Mouse (Mus musculus) megakaryocyte, adult 5-6 weeks (primary cell): ENCODE results near the gene Ipo9. TPM values are rescaled to one million over a fixed set of nuclear protein-coding genes. Genes with fewer than 3 reads are reported as not detected.
"Not testable (repeated sequence)": the region's sequence is repeated elsewhere in the genome, so short reads cannot be mapped to it uniquely, and the experiment has no call there.

Source experiments
- ATAC-seq: 2 replicates; pipeline ENCODE4 v1.8.0; 2016; ENCODE audit warnings: mild to moderate bottlenecking, inconsistent platforms; ENCODE audit not compliant: poor library complexity, severe bottlenecking
- total RNA-seq, 2 experiments: library from RNA; stranded (forward) in 1 of 2; stranded (reverse) in 1 of 2; fragments of 153-499, 151-499 nt in 1 of 2; fragments of 221-1000, 200-1000 nt in 1 of 2; gene quantifications; 2 replicates each; pipeline versions ENCODE4 v1.2.3 to v1.2.4; 2015 to 2017

The Ipo9 gene
- total RNA-seq, 2 experiments from 2014 or later, result 28.6 to 33.6 TPM

- ATAC-seq, result no peak
Measured at GRCm38 (mm10) chr1:135435823-135436222, 5.5 kb upstream of the Ipo9 start.

GRCm38 (mm10) chr1:135430669-135431017, 344 bp upstream of the Ipo9 start:
- ATAC-seq, result no peak

- no peak for ATAC-seq
Measured at GRCm38 (mm10) chr1:135427390-135427789, 2.9 kb downstream of the Ipo9 start.

- no peak for ATAC-seq
Measured at GRCm38 (mm10) chr1:135426645-135427044, 3.7 kb downstream of the Ipo9 start.

- ATAC-seq, result no peak
Measured at GRCm38 (mm10) chr1:135422772-135423171, 7.5 kb downstream of the Ipo9 start.

- no peak for ATAC-seq
Measured at GRCm38 (mm10) chr1:135413996-135414395, 16.3 kb downstream of the Ipo9 start.

GRCm38 (mm10) chr1:135412130-135412529, 18.2 kb downstream of the Ipo9 start:
- ATAC-seq, result no peak

- ATAC-seq, result peak; percentile 98
Measured at GRCm38 (mm10) chr1:135410967-135411366, 19.3 kb downstream of the Ipo9 start.

- ATAC-seq, result no peak
Measured at GRCm38 (mm10) chr1:135408973-135409372, 21.3 kb downstream of the Ipo9 start.

- no peak for ATAC-seq
Measured at GRCm38 (mm10) chr1:135405356-135405755, 24.9 kb downstream of the Ipo9 start.

- ATAC-seq, result no peak
Measured at GRCm38 (mm10) chr1:135401452-135402110, 28.7 kb downstream of the Ipo9 start.

GRCm38 (mm10) chr1:135399466-135399865, 30.8 kb downstream of the Ipo9 start:
- peak; percentile 67 for ATAC-seq

- no peak for ATAC-seq
Measured at GRCm38 (mm10) chr1:135385161-135385560, 45.1 kb downstream of the Ipo9 start.

GRCm38 (mm10) chr1:135384171-135384570, 46.1 kb downstream of the Ipo9 start:
- ATAC-seq, result no peak

GRCm38 (mm10) chr1:135381560-135381959, 48.7 kb downstream of the Ipo9 start:
- not testable (repeated sequence) for ATAC-seq

GRCm38 (mm10) chr1:135380071-135380991, 50.0 kb downstream of the Ipo9 start:
- no peak for ATAC-seq

- ATAC-seq, result no peak
Measured at GRCm38 (mm10) chr1:135379048-135379447, 51.3 kb downstream of the Ipo9 start.

- no peak for ATAC-seq
Measured at GRCm38 (mm10) chr1:135378576-135378975, 51.7 kb downstream of the Ipo9 start.

GRCm38 (mm10) chr1:135374868-135375581, 55.3 kb downstream of the Ipo9 start, which contains the start of gene Shisa4:
Gene Shisa4 (minus strand): TSS chr1:135375237.
- ATAC-seq, result peak; percentile 34

GRCm38 (mm10) chr1:135374175-135374867, 56.0 kb downstream of the Ipo9 start:
- ATAC-seq, result no peak
